Mouse (Mus musculus): ENCODE results near the gene Sptbn4.

The Sptbn4 gene

DNA sequence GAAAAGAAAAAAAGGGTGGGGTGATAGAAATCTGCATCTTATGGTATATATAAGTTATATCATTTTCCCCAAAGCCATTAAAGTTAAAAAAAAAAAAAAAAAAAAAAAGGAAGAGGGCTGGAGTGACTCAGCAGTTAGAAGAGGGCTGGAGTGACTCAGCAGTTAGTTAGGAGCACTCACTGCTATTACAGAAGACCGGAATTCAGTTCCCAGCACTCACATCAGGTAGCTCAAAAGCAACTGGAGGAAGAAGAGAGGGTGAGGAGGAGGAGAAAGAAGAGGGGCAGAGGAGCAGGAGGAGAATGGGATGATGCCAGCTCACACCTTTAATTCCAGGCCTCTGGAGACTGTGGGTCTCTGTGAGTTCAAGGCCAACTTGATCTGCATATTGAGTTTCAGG, 64.3 kb downstream of the Sptbn4 start:
- DNase-seq (ENCODE audit: low spot score), result no peak

DNA sequence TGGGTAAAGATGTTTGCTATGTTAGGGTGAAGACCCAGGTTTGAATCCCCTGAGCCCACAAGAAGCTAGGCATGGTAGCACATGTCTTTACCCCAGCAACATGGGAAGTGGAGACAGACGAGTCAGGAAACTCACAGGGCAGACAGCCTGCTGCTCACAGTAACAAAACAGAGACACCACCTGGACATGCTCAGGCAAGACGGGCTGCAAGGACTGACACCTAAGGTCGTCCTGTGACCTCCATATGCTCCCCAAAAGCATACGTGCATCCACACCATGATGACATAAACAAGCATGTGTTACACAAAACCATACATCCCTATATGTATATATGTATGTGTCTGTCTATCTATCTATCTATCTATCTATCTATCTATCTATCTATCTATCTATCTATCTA, 65.9 kb downstream of the Sptbn4 start:
- no peak for DNase-seq (ENCODE audit: low spot score)

DNA sequence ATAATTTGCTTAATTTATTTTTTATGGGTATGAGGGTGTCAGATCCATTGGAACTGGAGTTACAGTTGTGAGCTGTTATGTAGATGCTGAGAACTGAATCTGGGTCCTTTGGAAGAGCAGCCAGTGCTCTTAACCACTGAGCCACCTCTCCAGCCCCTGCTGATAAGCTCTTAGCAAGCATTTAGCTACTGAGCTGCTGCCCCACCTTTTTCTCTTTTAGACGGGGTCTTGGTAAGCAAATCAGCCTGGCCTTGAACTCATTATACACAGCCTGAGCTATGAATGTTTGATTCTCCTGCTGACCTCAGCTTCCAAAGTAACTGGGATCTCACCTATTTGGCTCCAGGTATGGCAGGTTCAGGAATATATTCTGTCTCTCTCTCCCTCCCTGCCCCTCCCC, 66.5 kb downstream of the Sptbn4 start:
- DNase-seq (ENCODE audit: low spot score), result no peak

DNA sequence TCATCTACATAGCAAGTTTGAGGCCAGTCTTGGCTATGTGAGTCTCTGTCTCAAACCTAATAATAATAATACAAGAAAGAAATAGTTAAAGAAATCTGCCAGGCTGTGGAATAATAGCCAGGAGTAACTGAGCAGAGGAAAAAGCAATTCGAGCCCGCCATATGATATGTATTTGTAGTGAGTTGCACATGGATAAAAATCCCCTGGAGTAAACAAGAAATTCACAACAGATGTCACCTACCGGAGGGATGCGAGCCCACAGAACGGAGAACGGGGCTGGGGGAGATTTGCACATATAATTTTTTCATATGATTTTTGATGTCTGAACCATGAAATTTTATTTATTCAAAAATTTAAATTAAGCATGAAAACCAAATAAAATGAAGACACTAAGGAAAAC, 67.7 kb downstream of the Sptbn4 start:
- DNase-seq (ENCODE audit: low spot score), result no peak

DNA sequence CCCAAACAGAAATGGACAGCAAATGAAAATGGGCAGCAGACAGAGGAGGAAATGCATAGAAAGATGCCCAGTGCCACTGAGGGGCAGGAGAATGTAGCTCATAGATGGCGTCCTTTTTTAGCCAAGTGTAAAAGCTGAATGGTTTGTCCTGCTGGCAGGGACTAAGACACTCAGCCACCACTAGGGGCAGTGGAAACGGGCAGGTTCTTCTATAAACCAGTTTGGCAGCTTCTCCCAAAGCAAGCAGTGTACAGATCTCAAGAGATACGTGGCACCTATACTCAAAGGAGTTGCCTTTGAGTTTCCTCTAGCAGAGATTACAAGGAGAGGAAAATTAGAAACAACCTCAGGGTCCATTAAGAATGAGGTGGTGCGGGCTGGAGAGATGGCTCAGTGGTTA, 69.1 kb downstream of the Sptbn4 start:
- DNase-seq (ENCODE audit: low spot score), result no peak

DNA sequence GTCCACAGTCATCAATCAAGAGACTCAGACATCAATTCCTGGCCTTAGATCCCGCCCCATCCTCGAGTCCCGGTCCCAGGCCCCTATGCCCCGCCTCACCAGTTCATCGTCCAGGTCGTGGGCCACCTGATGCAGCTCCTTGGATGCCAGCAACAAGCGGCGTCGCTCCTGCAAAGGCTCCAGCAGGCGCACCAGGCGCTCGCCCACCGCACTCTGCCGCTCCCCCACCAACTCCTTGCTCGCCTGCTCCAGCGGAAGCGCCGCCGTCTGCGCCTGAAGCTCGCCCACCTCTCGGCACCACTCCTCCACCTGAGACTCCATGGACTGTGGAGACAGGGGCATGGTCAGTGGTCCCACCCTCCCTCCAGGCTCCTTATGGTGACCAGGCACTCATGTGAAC, 72.2 kb downstream of the Sptbn4 start:
- no peak for DNase-seq (ENCODE audit: low spot score)

DNA sequence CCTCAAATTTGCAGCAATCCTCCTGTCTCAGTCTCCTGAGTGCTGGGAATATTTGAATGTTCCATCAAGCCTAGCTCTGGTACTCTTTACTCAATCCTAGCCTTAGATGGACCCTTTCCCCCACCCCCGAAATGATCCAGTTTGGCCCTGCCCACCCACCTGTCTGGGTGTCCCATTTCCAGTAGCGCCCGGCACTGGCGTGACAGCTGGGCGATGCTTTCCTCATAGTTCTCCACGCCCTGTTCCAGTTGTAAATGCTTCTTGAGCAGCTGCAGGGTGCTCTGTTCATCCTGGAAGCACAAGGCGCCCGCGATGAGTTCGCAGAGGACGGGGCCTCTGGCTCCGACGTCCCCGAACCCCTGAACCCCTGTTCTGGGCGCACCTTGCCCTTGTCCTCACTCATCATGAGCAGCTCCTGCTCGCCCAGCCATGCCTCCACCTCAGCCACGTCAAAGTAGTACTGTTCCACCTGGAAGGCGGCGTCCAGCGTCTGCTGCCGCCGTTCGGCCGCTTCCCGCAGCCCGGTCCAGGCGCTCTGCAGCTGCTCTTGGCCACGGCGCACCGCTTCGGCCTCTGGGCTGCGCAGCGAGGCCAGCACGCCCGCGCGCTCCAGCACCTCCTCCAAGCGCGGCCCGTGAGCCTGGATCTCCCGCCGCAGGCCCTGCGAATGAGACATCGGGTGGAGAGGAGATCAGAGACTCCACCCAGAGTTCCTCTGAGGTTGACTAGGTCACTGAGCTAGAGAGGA, 75.6 kb downstream of the Sptbn4 start:
- DNase-seq (ENCODE audit: low spot score), result no peak

DNA sequence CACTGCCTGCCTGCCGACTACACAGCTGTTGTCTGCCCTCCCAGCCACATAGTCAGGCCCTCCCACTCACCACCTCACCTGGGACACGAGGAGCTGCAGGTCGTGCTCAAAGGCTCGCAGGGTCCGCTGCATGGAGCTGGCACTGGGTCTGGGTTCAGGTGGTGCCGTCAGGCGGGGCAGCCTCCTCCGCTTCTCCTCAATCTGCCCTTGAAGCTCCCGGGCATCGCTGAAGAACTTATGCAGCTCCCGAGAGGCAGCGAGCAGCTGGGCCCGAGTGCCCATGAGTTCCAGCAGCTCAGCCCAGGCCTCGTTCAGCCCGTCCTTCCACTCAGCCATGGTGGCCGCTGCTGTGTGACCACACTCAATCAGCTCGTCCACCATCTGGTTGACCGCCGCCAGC, 78.4 kb downstream of the Sptbn4 start:
- no peak for DNase-seq (ENCODE audit: low spot score)

DNA sequence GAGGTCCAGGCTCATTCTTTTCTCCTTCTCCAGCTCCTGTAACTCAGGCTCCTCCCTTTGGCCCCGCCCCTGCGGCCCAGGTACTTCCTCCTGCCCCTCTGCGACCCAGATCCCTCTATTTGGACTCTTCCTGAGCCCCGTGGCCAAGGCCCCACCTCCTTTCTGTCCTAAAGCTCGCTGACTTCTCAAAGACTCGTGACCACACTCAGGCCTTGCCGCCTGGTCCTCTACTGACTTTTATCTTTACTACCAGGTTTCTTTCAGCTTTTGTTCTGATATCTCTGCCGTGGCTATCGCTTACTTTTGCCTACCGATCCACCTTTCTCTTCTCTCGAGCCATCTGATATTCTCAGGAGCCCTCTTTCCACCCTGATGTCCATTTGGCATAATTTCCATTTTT, 79.5 kb downstream of the Sptbn4 start:
- no peak for DNase-seq (ENCODE audit: low spot score)

DNA sequence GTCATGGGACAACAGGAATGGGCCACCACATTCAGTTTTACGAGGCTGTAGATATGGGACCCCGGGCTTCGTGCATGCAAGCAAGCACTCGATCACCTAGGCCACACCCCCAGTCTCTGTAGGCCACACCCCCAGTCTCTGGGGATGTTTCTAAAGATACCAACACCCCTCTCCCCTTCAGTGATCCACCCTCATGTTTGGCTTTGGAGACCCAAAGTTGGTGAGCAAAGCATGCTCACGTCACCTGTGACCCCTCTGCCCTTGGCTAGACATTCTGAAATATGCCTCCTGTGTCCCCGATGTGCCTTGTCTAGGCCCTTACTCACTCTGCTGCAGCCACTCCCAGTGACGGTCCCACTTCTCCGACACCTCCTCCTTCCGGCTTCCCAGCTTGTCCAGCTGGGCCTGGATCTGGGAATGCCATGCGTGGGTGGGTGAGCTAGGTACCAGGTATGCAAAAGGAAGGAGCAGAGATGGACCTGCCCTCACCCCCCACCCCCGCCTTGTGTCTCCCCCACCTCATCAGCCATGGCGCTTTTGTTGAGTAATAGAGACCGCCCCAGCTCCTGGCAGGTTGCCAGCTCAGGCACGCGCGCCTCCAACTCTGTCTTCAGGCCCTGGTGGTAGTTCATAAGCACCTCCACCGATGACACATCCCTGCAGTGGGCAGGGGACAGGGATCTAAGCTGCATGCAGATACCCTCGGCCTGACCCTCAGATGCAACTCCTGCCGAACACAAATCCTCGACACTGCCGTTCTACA, 81.2 kb downstream of the Sptbn4 start:
- DNase-seq (ENCODE audit: low spot score), result no peak

DNA sequence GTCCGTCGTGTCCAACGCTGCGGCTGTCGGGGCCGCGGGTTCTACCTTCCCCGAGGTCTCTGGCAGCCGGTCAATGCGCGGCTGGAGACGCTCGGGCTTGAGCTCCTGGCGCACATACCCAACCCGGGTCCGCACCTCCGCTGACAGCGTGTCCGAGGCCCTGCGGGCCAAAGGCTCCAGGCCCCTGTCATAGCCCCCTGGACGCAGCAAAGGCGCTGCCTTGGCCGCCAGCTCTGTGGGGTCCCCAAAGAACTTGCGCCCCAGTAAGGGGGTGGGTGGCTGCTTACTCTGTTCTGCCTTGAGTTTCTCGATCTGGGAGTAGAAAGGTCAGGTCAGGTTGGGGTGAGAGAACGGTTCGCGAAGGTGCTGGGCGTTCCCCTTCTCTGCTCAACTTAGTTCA, 83.1 kb downstream of the Sptbn4 start:
- no peak for DNase-seq (ENCODE audit: low spot score)

DNA sequence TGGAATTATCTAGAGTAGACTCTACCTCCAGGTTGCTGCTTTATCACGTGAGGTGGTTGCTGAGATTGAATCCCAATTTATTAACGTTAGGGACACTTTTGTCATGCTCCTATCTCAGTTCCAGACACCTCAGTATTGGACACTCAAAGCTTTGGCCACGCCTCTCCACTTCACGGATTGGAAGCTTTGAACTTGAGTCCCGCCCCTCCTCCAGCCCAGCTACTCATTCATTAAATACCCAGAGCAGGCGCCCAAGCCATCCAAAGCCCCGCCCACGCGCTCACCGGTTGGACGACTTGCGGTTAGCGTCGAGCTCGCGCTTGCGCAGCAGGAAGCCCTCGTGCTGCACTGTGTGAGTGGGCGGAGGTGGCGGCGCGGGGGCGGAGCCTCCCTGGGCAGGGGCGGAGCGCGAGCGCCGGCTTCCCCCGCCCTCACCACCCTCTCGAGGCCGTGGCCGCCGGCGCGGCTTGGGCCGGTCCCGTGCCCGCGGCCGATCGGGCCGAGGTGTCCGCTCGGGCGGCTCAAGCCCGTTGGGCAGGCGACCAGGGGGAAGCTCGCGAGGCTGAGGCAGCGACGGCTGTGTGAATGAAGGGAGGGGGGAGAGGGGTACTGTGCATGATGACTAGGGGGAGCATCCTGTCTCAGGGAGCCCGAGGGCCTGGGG, 86.1 kb downstream of the Sptbn4 start:
- peak; percentile 93 for DNase-seq (ENCODE audit: low spot score)

DNA sequence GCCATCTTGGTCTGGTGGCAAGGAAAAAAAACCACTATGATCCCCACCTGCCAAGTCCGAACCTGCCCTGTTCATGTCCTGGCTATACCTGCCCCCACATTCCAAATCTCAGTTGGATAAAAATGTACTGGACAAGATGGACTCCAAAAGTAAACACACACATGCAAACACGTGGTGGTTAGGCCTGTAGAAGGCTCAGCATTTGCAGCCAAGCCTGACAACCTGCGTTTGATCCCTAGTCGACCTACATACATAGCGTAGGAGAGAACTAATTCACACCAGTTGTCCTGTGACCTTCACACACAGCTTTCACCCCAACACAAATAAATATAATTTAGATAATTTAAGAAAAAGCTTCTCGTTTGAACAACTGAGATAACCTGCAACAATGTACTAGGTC, 86.7 kb downstream of the Sptbn4 start:
- no peak for DNase-seq (ENCODE audit: low spot score)

DNA sequence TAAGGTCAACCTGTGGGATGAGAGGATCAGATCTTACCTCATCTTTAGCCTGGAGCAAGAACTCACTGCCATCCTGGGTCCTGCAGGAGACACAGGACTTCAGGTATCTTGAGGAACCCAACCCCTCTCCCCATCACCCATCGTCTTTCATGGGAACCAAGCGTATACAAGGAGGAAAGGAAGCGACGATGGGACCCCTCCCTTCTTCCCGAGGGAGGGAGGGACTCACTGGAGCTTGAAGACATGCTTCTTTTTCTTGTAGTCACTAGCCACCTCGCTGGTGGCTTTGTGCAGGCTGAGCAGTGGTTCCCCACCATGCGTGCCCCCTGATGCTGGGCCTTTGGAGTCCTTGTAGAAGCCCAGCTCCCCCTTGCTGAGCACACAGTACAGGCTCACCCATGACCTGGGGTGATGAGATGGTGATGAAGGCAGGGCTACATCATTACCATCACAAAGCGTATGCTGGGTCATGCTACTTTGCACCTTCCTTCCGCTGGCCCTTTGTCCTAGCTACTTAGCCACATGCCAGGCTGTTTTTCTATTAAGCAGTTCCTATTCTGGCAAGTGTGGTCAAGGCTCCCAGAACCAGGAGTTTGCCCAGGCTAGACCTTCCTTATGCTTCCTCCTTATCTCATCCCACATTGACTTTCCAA, 87.7 kb downstream of the Sptbn4 start:
- no peak for DNase-seq (ENCODE audit: low spot score)

DNA sequence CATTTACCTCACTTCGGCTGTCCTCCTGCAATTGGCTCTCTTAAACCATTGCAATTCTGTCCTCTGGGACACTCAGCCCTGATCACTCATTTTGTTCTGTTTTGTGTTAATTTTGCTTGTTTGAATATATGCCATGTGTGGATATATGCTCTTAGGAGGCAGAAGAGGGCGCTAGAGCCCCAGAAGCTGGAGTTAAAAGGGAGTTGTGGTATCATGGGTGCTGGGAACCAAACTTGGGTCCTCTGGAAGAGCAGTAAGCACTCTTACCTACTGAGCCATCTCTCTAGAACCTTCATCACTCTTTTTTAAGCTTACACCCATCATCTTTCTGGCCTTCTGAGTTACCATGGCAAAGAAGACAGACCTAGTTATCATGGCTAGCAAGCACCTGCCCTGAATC, 88.3 kb downstream of the Sptbn4 start:
- DNase-seq (ENCODE audit: low spot score), result no peak

DNA sequence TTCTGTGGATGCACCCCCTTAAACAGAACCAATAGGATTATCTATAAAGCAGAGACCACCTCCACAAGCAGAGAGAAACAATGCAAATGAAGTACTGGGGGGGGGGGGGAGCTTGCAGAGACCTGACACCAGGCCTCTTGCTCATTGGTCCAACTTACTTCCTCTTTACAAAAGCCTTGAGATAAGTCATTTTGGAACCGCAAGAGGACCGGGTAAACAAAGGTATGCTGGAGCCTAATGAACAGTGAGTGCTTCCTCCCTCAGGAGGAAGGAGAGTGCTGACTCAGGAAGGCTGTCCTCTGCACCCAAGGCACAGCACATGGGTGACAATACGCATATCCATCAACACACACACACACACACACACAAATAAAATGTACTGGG, 89.9 kb downstream of the Sptbn4 start:
- DNase-seq (ENCODE audit: low spot score), result no peak

DNA sequence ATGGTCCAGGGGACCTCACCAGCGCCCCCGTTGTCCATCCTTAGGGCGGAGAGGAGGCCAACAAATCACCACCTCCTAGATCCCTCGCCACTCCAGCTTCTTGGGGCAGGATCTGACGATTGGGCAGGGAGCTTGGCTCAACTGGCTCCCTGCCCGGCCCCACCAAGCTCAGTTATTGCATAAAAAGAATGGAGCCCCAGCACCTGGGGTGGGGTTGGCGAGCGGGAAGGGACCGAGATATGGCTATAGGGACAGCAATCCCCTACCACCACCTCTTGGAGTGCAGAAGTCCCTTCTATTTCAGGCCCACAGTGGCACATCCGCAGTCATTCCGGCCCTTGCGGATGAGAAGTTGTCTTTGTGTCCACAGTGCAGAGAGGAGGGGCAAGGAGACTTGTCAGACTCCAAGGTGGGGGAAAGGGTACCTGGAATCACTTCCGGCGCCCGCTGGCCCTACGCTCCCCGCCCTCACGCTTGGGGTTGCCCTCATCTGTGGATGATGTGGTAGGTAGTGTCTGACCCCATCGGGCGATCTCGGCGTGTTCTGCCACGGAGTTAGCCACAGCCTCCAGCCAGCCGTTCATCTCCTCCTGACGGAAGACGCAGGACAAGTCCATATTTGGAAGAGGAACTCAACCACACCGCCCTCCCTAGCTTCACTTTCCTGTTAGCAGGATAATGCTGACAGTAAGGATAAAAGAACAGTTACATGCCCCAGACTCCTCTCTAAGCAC, 90.5 kb downstream of the Sptbn4 start, which contains the start of gene Gm20479:
Gm20479 (minus strand) TSS at position 559 of the 734 bp plus-strand sequence.
- no peak for DNase-seq (ENCODE audit: low spot score)

DNA sequence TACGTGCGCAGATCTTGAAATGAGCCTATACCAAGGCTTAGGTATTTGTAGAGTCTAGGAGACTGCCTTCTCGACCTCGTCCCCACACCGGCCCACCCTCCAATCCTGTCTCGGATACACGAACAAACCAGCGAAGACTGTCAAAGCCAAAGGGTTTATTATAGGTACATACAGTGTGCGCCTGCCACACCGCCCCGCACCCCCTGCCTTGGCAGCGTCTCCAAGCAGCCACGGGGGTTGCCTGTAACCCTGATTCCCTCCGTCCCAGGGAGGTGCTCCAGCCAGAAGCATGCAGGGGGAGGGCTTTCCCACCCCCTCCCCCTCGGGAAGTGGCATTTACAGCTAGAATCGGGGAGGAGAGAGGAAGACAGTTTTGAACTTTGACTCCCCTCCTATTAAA, 91.2 kb downstream of the Sptbn4 start:
- DNase-seq (ENCODE audit: low spot score), result no peak

DNA sequence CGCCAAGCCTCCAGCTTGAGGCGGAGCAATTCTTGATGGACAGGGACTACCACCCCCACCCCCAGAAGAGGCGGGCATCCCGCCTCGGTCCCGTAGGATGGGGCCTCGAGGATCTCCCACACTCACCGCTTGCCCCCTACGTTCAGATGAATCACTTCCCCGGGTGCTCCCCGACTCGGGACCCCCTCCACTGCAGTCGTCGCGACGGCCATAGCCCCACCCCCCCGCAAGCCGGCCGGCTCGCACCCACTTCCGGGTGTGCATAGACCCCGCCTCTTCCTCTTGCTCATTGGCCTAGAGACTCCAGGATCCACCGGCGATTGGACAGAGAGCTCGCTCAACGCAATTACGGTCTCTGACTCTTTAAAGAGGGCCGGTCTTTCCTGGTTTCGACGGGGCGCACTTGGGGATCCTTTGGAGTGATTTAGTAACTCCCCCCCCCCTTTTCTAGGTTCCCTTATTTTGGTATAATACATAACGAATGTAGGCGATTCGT, 91.7 kb downstream of the Sptbn4 start, which contains the start of gene Shkbp1:
Shkbp1 (minus strand) TSS at position 275 of the 496 bp plus-strand sequence.
- DNase-seq (ENCODE audit: low spot score), result no peak

DNA sequence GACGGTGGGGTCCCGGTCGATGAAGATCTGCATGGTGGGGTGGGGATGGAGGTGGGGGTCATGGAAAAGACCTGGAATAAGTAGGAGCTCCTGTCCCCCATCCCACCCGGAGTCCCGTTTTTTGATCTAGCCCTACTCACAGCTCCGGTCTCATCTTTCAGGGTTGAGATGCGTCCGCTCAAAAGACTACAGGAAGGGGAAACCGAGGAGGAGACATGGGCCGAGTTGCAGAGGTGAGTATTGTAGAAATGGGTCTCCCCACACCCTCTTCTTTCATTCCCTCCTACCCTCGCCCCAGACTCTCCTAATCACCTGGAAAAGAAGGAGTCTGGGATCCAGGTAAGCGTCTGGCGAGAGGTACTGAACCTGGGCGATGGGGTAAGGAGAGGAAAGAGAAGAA, 92.2 kb downstream of the Sptbn4 start:
- DNase-seq (ENCODE audit: low spot score), result no peak

DNA sequence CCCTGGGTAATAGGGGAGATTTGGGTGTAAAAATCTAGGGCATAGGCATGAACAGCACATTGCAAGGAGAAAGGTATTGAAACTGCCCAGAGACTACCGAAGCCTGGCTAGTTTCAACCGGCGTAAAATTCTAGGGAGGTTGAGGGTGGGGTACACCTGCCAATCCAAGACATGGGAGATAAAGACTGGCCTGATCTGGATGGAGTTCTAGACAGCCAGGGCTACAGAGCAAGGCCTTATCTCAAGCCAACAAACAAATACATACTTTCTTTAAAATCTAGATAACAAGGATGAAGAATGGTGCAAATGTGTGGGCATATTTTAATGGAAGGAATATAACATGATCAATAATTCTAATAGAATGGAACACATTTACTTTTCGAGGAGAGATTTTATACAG, 92.7 kb downstream of the Sptbn4 start:
- DNase-seq (ENCODE audit: low spot score), result no peak

DNA sequence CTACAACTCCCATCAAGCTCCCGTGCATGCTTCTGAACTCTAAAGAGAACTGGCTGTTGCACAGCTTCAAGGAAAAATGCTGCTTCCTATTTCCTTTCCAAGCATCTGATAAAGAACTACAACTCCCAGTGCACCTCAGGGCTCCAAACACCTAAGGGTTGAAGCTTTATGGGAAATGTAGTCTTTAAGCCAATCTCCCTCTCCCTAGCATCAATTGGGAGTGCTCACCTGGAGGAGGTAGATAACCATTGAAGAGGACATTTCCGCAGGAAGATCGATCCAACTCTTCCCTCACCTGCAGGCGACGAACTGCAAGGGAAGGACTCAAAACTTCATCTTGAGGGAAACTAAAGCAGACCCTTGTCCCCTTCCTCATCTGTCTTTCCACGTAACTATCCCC, 93.3 kb downstream of the Sptbn4 start:
- no peak for DNase-seq (ENCODE audit: low spot score)

All from urinary bladder, postnatal 10 days (tissue).